25 mouse cellular contexts compared by ENCODE assay signal in the genomic region with DNA sequence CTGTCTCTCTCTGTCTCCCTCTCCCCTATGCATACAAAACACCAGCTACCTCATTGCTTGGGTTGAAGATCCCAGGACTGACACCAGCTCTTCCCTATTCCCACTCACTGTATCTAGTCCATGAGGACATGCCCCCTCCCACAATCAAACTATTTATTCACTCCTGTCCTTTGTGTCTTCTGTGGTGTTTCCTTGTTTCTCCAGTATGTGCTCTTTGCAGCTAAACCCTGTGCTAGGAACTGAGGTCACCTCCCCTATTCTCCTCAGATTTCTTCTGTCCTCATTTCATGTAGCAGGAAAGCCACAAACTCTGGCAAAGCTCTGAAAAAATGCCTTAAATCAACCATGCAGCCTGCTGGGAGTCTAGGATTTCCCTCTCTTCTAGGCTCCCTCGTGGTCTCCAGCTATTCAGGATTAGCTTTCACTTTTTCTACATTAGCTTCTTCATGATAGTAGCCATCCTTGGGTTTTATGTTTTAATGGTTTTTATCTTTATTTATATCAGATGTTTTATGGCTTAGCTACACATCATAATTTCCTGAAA.
DNase-seq lines count a peak whose midpoint lies in the region; ATAC-seq and TF ChIP-seq lines count a peak whose summit lies in the region.
"Had no signal": no experiment of that assay in that cellular context is flagged by ENCODE, and none has a peak within 500 bp of the region (broad histone marks: within the 10 kb centered on the region; RNA-seq: fewer than 3 reads in every experiment).

No protein-coding gene starts in this region.

- ATAC-seq in kidney, embryonic 14.5 days (ENCODE audit: low FRiP score, low TSS enrichment), result peak; percentile 76; the same call in 1 of the 2 replicates
- peak; percentile 43; the same call in 1 of the 2 replicates for ATAC-seq in kidney, postnatal 0 days (replicated peaks; ENCODE audit: low FRiP score, low read depth)
- ATAC-seq in embryonic facial prominence, embryonic 13.5 days (ENCODE audit: insufficient number of reproducible peaks, insufficient read depth, low FRiP score, low TSS enrichment, low read depth), result no peak
- ATAC-seq: forebrain, embryonic 13.5 days; forebrain, embryonic 16.5 days; Patski had no signal

- TF ChIP-seq CTCF in cerebellum, adult 2 months (IDR thresholded peaks at IDR 0.05; ENCODE audit: borderline replicate concordance, insufficient read depth, low read depth, low read length), result no peak
- TF ChIP-seq CTCF in kidney, adult 2 months (conservative IDR thresholded peaks at IDR 0.05; ENCODE audit: insufficient read depth, insufficient read length, low read depth, low read length), result no peak
- TF ChIP-seq CTCF in kidney, postnatal 0 days (IDR thresholded peaks at IDR 0.05; ENCODE audit: low read depth), result no peak

- H3K27ac ChIP-seq in cerebellum, adult 2 months (ENCODE audit: insufficient read depth, low read length), result peak overlapping the region; percentile 7; the same call in 1 of the 2 replicates
- no peak overlapping the region for H3K27ac ChIP-seq in kidney, embryonic 14.5 days (ENCODE audit: low read depth, low read length)
- H3K27ac ChIP-seq in kidney, adult 2 months (ENCODE audit: insufficient read depth, low read depth, low read length), result no peak overlapping the region
- no peak overlapping the region for H3K27ac ChIP-seq in kidney, postnatal 0 days
- H3K27ac ChIP-seq in embryonic facial prominence, embryonic 13.5 days, result 0 out of 2 replicates have a peak overlapping the region, but pooled peaks have one; percentile 1
- H3K27ac ChIP-seq: forebrain, embryonic 10.5 days; forebrain, embryonic 13.5 days; heart, adult 2 months; heart, embryonic 10.5 days; heart, embryonic 13.5 days; hindbrain, embryonic 14.5 days had no signal

- H3K36me3 ChIP-seq in kidney, embryonic 14.5 days (ENCODE audit: control insufficient read depth, insufficient read depth, low read length), result no peaks in the 10 kb centered on the region
- no peaks in the 10 kb centered on the region for H3K36me3 ChIP-seq in kidney, adult 2 months (ENCODE audit: control insufficient read depth, insufficient read depth, low read length)
- H3K36me3 ChIP-seq in kidney, postnatal 0 days (ENCODE audit: insufficient read depth, low read length), result no peaks in the 10 kb centered on the region
- H3K36me3 ChIP-seq in embryonic facial prominence, embryonic 13.5 days, result no peaks in the 10 kb centered on the region
- H3K36me3 ChIP-seq: forebrain, embryonic 10.5 days; heart, embryonic 10.5 days; heart, embryonic 13.5 days had no signal

- no peak overlapping the region for H3K9ac ChIP-seq in kidney, embryonic 14.5 days (ENCODE audit: low read depth, low read length)
- no peak overlapping the region for H3K9ac ChIP-seq in kidney, postnatal 0 days (ENCODE audit: low read depth, low read length)
- H3K9ac ChIP-seq in embryonic facial prominence, embryonic 13.5 days, result no peak overlapping the region
- H3K9ac ChIP-seq: forebrain, embryonic 13.5 days; heart, embryonic 13.5 days; hindbrain, embryonic 14.5 days had no signal

- H3K4me3 ChIP-seq in cerebellum, adult 2 months (replicated peaks; ENCODE audit: insufficient read depth, low read depth, low read length), result no peak overlapping the region
- no peak overlapping the region for H3K4me3 ChIP-seq in kidney, embryonic 14.5 days (ENCODE audit: low read length)
- no peak overlapping the region for H3K4me3 ChIP-seq in kidney, adult 2 months (ENCODE audit: insufficient read depth, low read depth, low read length)
- no peak overlapping the region for H3K4me3 ChIP-seq in kidney, postnatal 0 days (replicated peaks; ENCODE audit: low read depth, low read length)
- no peak overlapping the region for H3K4me3 ChIP-seq in embryonic facial prominence, embryonic 13.5 days
- H3K4me3 ChIP-seq: forebrain, embryonic 10.5 days; forebrain, embryonic 13.5 days; heart, adult 2 months; heart, embryonic 10.5 days; heart, embryonic 13.5 days had no signal

- no peak overlapping the region for H3K4me2 ChIP-seq in kidney, embryonic 14.5 days (replicated peaks; ENCODE audit: low read depth, low read length)
- no peak overlapping the region for H3K4me2 ChIP-seq in kidney, postnatal 0 days (ENCODE audit: low read length)
- H3K4me2 ChIP-seq in embryonic facial prominence, embryonic 13.5 days, result no peak overlapping the region
- H3K4me2 ChIP-seq: forebrain, embryonic 13.5 days; heart, embryonic 13.5 days; hindbrain, embryonic 14.5 days had no signal

- no peak for DNase-seq in cerebellum, adult 2 months
- DNase-seq in cerebellum, adult 8-10 months, result no peak
- DNase-seq in kidney, adult 2 months, result no peak
- peak; percentile 82 for DNase-seq in kidney, postnatal 0 days (ENCODE audit: low spot score)
- no peak for DNase-seq in kidney, postnatal 36 days
- DNase-seq in left cerebral cortex, adult 18-20 months (ENCODE audit: low spot score in 2 of 2), result no peak
- DNase-seq: adrenal gland, postnatal 10 days; adrenal gland, postnatal 36 days; cerebellum, adult 18-20 months; cerebellum, postnatal 10 days; cerebellum, postnatal 36 days; gastrocnemius, postnatal 10 days; gastrocnemius, postnatal 36 days; heart, adult 2 months; heart, postnatal 14 days; heart, postnatal 4 days had no signal

- H3K4me1 ChIP-seq in cerebellum, adult 2 months (ENCODE audit: control insufficient read depth, insufficient read depth, low read length), result peaks cover 7% of the 10 kb centered on the region
- no peaks in the 10 kb centered on the region for H3K4me1 ChIP-seq in kidney, embryonic 14.5 days (ENCODE audit: control insufficient read depth, insufficient read depth, low read length)
- no peaks in the 10 kb centered on the region for H3K4me1 ChIP-seq in kidney, adult 2 months (ENCODE audit: control insufficient read depth, insufficient read depth, low read length)
- no peaks in the 10 kb centered on the region for H3K4me1 ChIP-seq in kidney, postnatal 0 days (replicated peaks; ENCODE audit: insufficient read depth, low read length)
- peaks cover 5% of the 10 kb centered on the region for H3K4me1 ChIP-seq in embryonic facial prominence, embryonic 13.5 days
- H3K4me1 ChIP-seq: forebrain, embryonic 13.5 days; heart, embryonic 10.5 days; heart, embryonic 13.5 days had no signal

- no peak for TF ChIP-seq POLR2A in cerebellum, adult 2 months (IDR thresholded peaks at IDR 0.05; ENCODE audit: borderline replicate concordance, insufficient read depth, low read length)
- TF ChIP-seq POLR2A in kidney, adult 2 months (IDR thresholded peaks at IDR 0.05; ENCODE audit: low read depth, low read length), result no peak

- WGBS in cerebellum, adult 2 months, result 15% methylated on average over 1 of the region's 1 CpGs
- 18% methylated on average over 1 of the region's 1 CpGs for WGBS in kidney, embryonic 14.5 days
- WGBS in kidney, adult 2 months, result 18% methylated on average over 1 of the region's 1 CpGs
- WGBS in kidney, postnatal 0 days, result 15% methylated on average over 1 of the region's 1 CpGs
- WGBS in embryonic facial prominence, embryonic 13.5 days, result 16% methylated on average over 1 of the region's 1 CpGs

- H3K27me3 ChIP-seq in cerebellum, adult 2 months (ENCODE audit: control insufficient read depth, insufficient read depth, low read length), result no peaks in the 10 kb centered on the region
- H3K27me3 ChIP-seq in kidney, embryonic 14.5 days (ENCODE audit: control insufficient read depth, insufficient read depth, low read length), result no peaks in the 10 kb centered on the region
- H3K27me3 ChIP-seq in kidney, adult 2 months (replicated peaks; ENCODE audit: control insufficient read depth, insufficient read depth, low read length), result no peaks in the 10 kb centered on the region
- H3K27me3 ChIP-seq in kidney, postnatal 0 days (ENCODE audit: insufficient read depth, low read length), result no peaks in the 10 kb centered on the region
- no peaks in the 10 kb centered on the region for H3K27me3 ChIP-seq in embryonic facial prominence, embryonic 13.5 days
- H3K27me3 ChIP-seq: forebrain, embryonic 13.5 days; heart, embryonic 13.5 days; Patski had no signal

- H3K9me3 ChIP-seq in kidney, embryonic 14.5 days (ENCODE audit: control insufficient read depth, low read length), result no peaks in the 10 kb centered on the region
- H3K9me3 ChIP-seq in kidney, postnatal 0 days (replicated peaks; ENCODE audit: low read length), result no peaks in the 10 kb centered on the region
- no peaks in the 10 kb centered on the region for H3K9me3 ChIP-seq in embryonic facial prominence, embryonic 13.5 days
- H3K9me3 ChIP-seq: forebrain, embryonic 10.5 days; forebrain, embryonic 13.5 days; heart, embryonic 10.5 days; heart, embryonic 13.5 days had no signal

Comparison
In these comparisons a context has a peak if more than half of its experiments do, and no peak if none do; other contexts are left out.
1. H3K27ac ChIP-seq: peak in cerebellum, adult 2 months (single experiment) and embryonic facial prominence, embryonic 13.5 days (single experiment); none in kidney, embryonic 14.5 days (single experiment), kidney, adult 2 months (single experiment) and kidney, postnatal 0 days (single experiment).